Mouse (Mus musculus) natural killer cell, adult 2 months (primary cell): Measurements from ENCODE around the gene Card10.

Experiments used
- DNase-seq, 2 experiments: peaks; one replicate each; pipeline ENCODE4 v3.0.0; 2022; ENCODE audit warnings: low spot score in 2 of 2

Card10 gene

DNA sequence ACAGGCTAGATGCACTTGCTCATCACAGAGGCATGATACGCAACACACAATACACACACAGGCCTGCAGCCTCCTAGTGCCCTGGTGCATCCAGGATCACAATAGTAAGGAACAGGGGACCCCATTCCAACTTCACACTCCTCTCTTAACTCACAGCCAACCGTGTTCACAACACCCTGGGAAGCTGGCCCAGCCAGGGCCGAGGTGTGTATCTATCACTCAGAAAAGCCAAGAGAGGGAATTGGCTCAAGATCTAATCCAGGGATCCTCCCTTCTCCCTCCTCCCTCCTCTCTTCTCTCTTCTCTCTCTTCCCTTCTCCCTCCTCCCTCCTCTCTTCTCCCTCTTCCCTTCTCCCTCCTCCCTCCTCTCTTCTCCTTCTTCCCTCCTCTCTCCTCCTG is 66.7 kb downstream of the Card10 start:
- DNase-seq, result no peak

DNA sequence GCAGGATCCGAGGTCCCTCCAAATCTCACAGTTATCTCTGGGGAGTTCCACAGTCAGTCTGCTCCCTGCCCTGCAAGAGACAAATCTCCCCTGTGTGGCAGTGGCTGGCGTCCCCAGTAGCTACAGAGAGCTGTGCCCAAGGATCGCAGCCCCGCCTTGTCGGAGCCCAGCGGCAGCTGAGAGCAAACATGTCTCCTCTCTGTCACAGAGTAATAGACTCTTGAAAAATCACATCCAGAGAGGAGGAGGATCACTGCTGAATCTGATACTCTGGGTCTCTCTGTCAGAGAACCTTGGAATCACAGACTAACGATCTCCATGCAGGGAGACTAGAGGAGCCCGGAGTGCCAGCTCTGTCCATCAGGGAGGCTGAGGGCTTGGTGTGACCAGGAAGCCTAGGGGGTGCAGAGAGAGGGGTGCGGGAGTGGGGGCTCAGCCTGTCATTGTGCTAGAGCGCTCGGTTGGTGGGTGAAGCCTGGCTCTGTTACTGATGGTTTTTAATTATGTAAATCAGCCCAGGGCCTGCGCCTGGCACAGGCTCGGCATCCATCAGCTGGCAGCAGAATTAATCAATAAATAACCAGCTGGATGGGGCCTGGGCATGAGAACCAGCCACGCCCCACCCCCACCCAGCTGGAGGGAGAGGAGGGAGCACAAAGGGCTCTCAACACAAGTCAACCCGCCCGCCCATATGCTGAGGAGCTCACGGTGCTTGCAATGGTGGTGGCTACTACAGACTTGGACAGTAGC is 67.2 kb downstream of the Card10 start:
- no peak for DNase-seq

- no peak for DNase-seq
These were observed 71.0 kb downstream of the Card10 start for GRCm38 (mm10) chr15:78731830-78732229.

- no peak for DNase-seq
These were observed 72.4 kb downstream of the Card10 start for GRCm38 (mm10) chr15:78730315-78731049.

DNA sequence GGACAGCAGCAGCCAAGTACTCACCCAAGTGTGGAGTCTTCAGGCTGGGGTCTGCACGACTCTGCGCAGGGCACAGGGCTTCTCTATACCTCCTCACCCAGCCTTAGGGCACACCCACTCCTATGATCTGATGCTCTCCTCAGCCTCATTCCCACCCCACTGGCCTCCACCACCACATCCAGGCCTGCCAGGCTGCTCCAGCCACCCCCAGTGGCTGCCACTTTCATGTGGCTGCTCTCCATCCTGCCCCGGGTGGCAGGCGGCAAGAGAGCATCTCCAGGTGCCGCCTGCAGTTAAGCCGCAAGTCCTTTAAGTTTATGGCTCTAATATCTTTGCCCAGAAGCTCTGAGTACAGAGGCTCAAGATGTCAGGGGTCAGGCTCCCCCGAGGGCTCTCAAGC is 76.1 kb downstream of the Card10 start:
- DNase-seq, result no peak
